Mouse (Mus musculus) ovary, postnatal 10 days (tissue): ENCODE data around the gene Csf2ra.
"Not testable (repeated sequence)": the region's sequence is repeated elsewhere in the genome, so short reads cannot be mapped to it uniquely, and the experiment has no call there.

ENCODE experiments used
- DNase-seq: peaks from one replicate; pipeline ENCODE4 v3.0.0; 2022; ENCODE audit warnings: low spot score

The Csf2ra gene

GRCm38 (mm10) chr19:61227941-61228701 lies at the start of gene Csf2ra:
Csf2ra (minus strand) TSS chr19:61228429.
- no peak for DNase-seq

- no peak for DNase-seq
Measured at GRCm38 (mm10) chr19:61275446-61275845, 47.2 kb upstream of the Csf2ra start.

GRCm38 (mm10) chr19:61269141-61269540 lies 40.9 kb upstream of the Csf2ra start:
- not testable (repeated sequence) for DNase-seq

- DNase-seq = no peak
Measured at GRCm38 (mm10) chr19:61267141-61267540, 38.9 kb upstream of the Csf2ra start.

- DNase-seq = no peak
Measured at GRCm38 (mm10) chr19:61266651-61267050, 38.4 kb upstream of the Csf2ra start.

- DNase-seq = peak; percentile 27
Measured at GRCm38 (mm10) chr19:61266246-61266615, 38.0 kb upstream of the Csf2ra start.

GRCm38 (mm10) chr19:61265349-61266245 lies 37.4 kb upstream of the Csf2ra start:
- DNase-seq = no peak

GRCm38 (mm10) chr19:61264933-61265332 lies 36.7 kb upstream of the Csf2ra start:
- DNase-seq = no peak

- no peak for DNase-seq
Measured at GRCm38 (mm10) chr19:61264227-61264626, 36.0 kb upstream of the Csf2ra start.

GRCm38 (mm10) chr19:61261241-61261640 lies 33.0 kb upstream of the Csf2ra start:
- DNase-seq = no peak

- DNase-seq = no peak
Measured at GRCm38 (mm10) chr19:61257733-61258132, 29.5 kb upstream of the Csf2ra start.

- DNase-seq = no peak
Measured at GRCm38 (mm10) chr19:61256166-61256887, 28.1 kb upstream of the Csf2ra start.

- not testable (repeated sequence) for DNase-seq
Measured at GRCm38 (mm10) chr19:61247334-61247733, 19.1 kb upstream of the Csf2ra start.

- DNase-seq = no peak
Measured at GRCm38 (mm10) chr19:61244721-61245436, 16.6 kb upstream of the Csf2ra start.

GRCm38 (mm10) chr19:61237967-61238366 lies 9.7 kb upstream of the Csf2ra start:
- no peak for DNase-seq

- DNase-seq = no peak
Measured at GRCm38 (mm10) chr19:61234532-61234931, 6.3 kb upstream of the Csf2ra start.

- peak; percentile 84 for DNase-seq
Measured at GRCm38 (mm10) chr19:61226928-61227854, 1.0 kb downstream of the Csf2ra start.

- peak; percentile 59 for DNase-seq
Measured at GRCm38 (mm10) chr19:61226401-61226927, 1.8 kb downstream of the Csf2ra start.

GRCm38 (mm10) chr19:61225526-61226400 lies 2.5 kb downstream of the Csf2ra start:
- peak; percentile 60 for DNase-seq
